Mouse (Mus musculus) CH12.LX (cell line): ENCODE data around the gene Yif1b.
A peak's percentile ranks its signal among the peaks of the same experiment; 100 is the strongest.

Source experiments
- CTCF ChIP-seq, 2 experiments: IDR thresholded peaks in 1 of 2; conservative IDR thresholded peaks in 1 of 2; 2 replicates each; pipeline ENCODE4 v1.5.1; 2011 to 2012; ENCODE audit warnings: low read depth in 2 of 2, low read length in 2 of 2, improper control_type of control experiment in 1 of 2, inconsistent platforms in 1 of 2, mild to moderate bottlenecking in 1 of 2, moderate library complexity in 1 of 2
- ELF1 ChIP-seq: IDR thresholded peaks from 2 replicates; pipeline ENCODE4 v1.6.1; 2014; ENCODE audit warnings: low read depth, mild to moderate bottlenecking, inconsistent platforms, low read length, improper control_type of control experiment
- EP300 ChIP-seq: IDR thresholded peaks from 2 replicates; pipeline ENCODE4 v1.6.1; 2011; ENCODE audit warnings: low read length, improper control_type of control experiment
- MAX ChIP-seq: IDR thresholded peaks from 2 replicates; pipeline ENCODE4 v1.6.1; 2011; ENCODE audit warnings: low read length, improper control_type of control experiment
- MAZ ChIP-seq: IDR thresholded peaks from 2 replicates; pipeline ENCODE4 v1.6.1; 2012; ENCODE audit warnings: low read depth, mild to moderate bottlenecking, inconsistent platforms, low read length, improper control_type of control experiment, moderate library complexity
- MXI1 ChIP-seq: IDR thresholded peaks from 2 replicates; pipeline ENCODE4 v1.6.1; 2011; ENCODE audit warnings: mild to moderate bottlenecking, low read depth, low read length, improper control_type of control experiment
- POLR2A ChIP-seq: IDR thresholded peaks from 2 replicates; pipeline ENCODE4 v1.6.1; 2011; ENCODE audit warnings: low read depth, mild to moderate bottlenecking, improper control_type of control experiment, low read length
- RCOR1 ChIP-seq: conservative IDR thresholded peaks from 2 replicates; pipeline ENCODE4 v1.6.1; 2012; ENCODE audit warnings: low read depth, mild to moderate bottlenecking, inconsistent platforms, low read length, improper control_type of control experiment
- SIN3A ChIP-seq: IDR thresholded peaks from 2 replicates; pipeline ENCODE4 v1.6.1; 2012; ENCODE audit warnings: low read length, improper control_type of control experiment, inconsistent platforms
- SMC3 ChIP-seq: IDR thresholded peaks from 2 replicates; pipeline ENCODE4 v1.6.1; 2011; ENCODE audit warnings: low read depth, low read length, improper control_type of control experiment
- USF2 ChIP-seq: conservative IDR thresholded peaks from 2 replicates; pipeline ENCODE4 v1.6.1; 2011; ENCODE audit warnings: low read depth, low read length, improper control_type of control experiment
- ZMIZ1 ChIP-seq: IDR thresholded peaks from 2 replicates; pipeline ENCODE4 v1.6.1; 2012; ENCODE audit warnings: low read depth, mild to moderate bottlenecking, inconsistent platforms, low read length, improper control_type of control experiment

DNA sequence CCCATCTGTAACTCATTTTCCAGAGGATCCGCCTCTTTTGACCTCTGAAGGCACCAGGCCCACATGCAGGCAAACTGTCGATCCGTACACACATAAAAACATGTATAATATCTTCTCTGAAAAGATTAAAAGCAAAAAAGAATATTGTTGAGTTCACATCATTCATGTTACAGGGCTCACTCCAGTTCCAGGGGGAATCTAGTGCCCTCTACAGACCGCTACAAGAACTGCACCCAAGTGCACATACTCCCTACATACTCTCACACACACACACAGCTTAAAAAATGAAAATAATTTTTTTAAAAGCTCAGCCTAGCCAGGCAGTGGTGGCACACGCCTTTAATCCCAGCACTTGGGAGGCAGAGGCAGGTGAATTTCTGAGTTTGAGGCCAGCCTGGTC is 3.5 kb upstream of the Yif1b start:
- TF ChIP-seq CTCF (conservative IDR thresholded peaks at IDR 0.05 in 1 of 2, IDR thresholded peaks at IDR 0.05 in 1 of 2; ENCODE audit: low read depth in 2 of 2, low read length in 2 of 2) (peak; percentile 43 to 52; a peak in 3 of 4 replicates), POLR2A (no peak), MAZ (no peak), EP300 (no peak), MXI1 (no peak), ELF1 (no peak), MAX (no peak), RCOR1 (no peak), ZMIZ1 (no peak), SMC3 (peak; percentile 9; the same call in 1 of the 2 replicates), USF2 (no peak), SIN3A (no peak)
